Mouse (Mus musculus) right cerebral cortex, postnatal 4 days (tissue): ENCODE results near the gene Trap1.
"Not testable (repeated sequence)": the region's sequence is repeated elsewhere in the genome, so short reads cannot be mapped to it uniquely, and the experiment has no call there.

Experiments
- DNase-seq: peaks from one replicate; pipeline ENCODE4 v3.0.0-alpha.2; 2022

Trap1 gene

DNA sequence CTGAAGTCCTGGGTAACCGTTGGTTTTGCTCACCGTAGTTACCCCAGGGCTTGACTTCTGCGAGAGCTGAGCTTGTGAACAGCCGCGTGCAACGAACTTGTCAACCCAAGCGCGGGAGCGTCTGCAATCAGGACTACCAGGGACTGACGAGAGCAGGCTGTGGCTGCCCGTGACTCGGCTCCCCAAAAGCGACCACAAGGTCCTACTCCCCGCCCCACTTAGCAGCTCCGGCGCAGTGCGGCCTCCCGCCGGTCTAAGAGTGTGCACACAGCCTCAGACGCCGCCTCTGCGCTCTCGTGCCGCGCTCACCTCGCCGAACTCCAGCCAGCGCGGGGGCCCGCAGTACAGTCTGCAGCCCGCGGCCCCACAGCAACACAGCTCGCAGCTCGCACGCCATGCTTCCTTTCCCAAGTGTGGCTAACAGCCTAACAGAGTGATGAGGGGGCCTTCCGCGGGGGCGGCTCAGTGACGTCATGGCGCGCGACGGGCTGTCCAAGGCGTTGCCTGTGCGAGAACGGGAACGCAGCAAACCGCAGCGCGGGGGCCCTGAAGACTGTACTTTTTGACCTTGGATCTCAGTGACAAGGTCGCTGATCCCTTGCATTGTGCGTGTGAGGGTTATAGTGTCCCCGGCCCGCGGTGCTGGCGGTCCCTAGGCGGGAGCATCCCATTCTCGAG is at the start of gene Trap1:
Gene Trap1 (minus strand): TSS at position 444 of the 678 bp plus-strand sequence.
- peak; percentile 95 for DNase-seq

GRCm38 (mm10) chr16:4117072-4117471 is 39.4 kb upstream of the Trap1 start:
- DNase-seq, result peak; percentile 18

- DNase-seq, result no peak
Measured at GRCm38 (mm10) chr16:4100374-4100773, 22.7 kb upstream of the Trap1 start.

GRCm38 (mm10) chr16:4097521-4097920 is 19.9 kb upstream of the Trap1 start:
- DNase-seq, result no peak

DNA sequence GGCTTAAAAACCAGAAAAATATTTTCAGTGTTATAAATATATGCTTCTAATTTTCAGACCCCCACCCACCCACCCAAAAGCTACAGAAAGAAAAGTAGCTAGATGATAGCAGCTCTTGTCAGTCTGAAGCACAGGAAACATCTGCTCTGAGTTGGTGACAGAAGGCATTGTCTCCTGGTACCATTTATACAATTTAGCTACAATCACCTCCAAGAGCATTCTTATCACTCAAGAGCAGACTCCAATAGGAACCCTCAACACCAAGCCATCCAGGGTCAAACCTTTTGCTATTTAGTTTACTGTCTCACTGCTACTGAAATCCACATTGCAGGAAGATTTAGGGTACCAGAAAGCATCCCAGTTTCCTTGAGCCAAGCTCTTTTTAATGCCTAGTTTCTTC is 19.3 kb upstream of the Trap1 start:
- no peak for DNase-seq

DNA sequence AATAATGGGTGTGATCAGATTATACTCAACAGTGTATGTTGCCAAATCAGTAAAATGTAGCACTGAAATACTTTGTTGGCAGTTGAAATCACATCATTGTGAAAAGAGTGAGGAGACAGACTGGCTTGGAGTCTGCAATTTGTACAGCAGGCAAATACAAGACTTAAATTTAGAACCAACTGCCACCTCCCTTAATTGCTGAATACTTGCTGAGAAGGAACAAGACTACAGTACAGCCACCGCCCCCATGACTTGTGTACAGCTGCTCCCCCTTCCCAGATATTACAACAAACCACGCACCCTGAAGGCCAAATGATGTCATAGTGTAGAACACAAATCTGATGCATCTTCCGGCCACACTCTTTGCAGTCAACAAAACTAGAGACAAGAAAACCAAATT is 18.5 kb upstream of the Trap1 start:
- DNase-seq, result no peak

- no peak for DNase-seq
Measured at GRCm38 (mm10) chr16:4087214-4087913, 9.7 kb upstream of the Trap1 start.

DNA sequence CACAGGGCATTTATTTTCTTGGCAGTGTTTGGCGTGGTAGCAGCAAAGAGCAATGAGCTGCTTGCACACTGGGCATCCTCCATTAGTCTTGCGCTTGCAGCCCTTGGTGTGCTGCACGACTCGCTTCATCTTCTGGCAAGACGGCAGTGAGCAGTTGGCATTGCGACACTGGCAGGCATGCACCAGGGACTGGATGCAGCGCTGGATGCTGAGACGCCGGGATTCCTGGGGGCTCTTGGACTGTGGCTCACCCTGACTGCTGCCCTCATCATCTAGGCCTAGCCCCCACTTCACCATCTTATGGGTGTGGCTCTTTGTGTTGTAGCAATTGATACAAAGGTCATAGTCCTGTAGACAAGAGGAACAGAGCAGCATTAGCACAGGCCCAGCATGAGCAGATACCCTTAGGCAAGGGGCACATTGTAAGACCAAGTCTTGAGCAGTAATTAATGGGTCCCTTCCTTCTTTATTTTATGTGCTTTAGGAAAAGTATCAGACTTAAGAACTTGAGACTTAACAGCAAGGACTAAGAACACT is 8.3 kb upstream of the Trap1 start:
- DNase-seq, result no peak

DNA sequence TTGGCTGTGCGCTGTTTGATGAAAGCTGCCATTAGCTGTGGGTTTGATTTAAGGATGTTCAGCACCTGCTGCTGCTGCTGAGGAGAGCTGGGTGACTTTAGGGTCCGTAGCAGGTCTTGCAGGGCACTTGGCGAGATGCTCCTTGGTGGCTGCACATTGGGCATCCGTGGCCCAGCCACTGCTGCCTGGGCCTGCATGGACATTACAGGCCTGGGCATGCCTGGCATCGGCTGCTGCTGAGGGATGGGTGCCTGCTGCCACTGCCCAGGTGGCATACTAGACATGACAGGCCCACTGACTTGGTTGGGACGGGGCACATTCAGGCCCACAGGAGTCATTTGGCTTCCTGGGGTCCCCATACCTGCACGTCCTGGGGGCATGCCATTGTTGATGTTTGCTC is 7.4 kb upstream of the Trap1 start:
- no peak for DNase-seq

DNA sequence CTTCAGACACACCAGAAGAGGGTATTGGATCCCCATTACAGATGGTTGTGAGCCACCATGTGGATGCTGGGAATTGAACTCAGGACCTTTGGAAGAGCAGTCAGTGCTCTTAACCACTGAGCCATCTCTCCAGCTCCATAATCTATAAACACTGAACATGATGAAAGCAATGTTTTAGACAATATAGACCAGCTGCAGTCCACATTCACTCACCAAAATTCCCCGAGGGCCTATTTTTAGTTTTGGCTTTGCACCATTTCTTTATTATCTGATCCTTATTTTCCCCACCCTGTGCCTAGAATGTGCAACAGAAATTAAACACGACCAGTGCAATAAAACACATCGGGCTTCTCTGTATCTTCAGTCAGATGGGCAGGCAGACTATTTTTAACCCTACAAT is 2.8 kb upstream of the Trap1 start:
- DNase-seq, result not testable (repeated sequence)

- DNase-seq, result no peak
Measured at GRCm38 (mm10) chr16:4079656-4080055, 2.0 kb upstream of the Trap1 start.

DNA sequence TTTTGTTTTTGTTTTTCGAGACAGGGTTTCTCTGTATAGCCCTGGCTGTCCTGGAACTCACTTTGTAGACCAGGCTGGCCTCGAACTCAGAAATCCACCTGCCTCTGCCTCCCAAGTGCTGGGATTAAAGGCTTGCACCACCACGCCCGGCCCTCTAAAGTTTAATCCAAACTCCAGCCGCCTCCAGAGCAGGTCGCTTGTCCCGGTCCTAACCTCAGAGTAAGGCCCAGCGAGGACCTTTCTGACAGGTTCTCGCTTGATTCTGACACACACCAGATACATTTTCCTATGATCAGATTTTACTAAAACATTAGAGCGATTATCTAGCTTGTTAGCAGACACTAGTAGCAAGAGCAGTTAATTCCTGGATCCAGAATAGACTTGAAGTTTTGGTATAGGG is 675 bp upstream of the Trap1 start:
- not testable (repeated sequence) for DNase-seq

DNA sequence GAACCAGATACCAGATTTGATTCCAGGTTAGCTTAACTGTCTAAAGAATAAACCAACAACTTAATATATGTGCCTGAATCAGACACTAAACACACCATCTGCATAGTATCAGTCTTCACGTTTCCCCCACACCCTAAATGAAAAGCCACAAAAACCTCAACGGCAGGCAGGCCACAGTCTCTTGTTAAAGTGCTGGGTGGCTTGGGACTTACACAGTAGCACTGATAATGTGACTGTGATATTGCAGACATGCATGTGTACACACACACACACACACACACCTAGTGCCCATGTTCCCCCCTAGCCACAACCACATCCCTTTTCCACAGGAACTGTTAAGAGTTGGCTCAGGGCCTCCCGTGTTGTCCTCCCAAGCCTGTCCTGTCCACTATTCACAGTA is 2.8 kb downstream of the Trap1 start:
- no peak for DNase-seq

DNA sequence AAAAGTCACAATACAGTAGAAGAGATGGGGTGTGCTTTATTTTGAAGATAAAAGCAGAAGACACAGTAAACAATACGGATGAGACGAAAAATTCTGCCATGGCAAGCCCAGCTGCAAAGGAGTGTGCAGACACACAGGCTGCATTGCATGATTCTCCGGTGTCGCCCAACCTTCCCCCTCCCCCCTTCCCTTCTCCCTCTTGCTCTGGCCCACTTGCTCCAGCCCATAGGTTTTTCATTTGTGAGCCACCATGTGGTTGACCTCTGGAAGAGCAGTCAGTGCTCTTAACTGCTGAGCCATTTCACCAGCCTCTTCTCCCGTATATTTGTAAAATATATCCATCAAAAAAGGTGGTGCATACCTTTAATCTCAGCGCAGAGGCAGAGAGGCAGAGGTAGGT is 3.3 kb downstream of the Trap1 start:
- DNase-seq, result no peak

DNA sequence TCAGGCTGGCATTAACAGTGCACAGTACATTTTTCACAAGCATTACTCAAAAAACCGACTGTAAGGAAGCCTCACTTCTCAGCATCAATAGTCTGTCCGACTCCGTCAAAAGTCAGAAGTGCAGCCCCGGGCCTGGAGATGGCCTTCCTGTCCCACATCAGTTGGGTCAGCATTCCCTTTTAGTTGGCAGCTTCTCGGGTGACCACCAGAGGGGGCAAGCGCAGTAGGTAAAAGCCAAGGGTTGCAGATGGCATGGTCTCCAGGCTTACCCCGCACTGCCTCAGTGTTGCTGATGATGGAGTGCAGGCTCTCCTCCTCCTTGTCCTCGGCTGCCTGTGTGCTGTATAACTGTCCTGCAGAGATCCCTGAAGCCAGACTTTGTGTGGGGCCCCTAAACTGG is 9.0 kb downstream of the Trap1 start:
- DNase-seq, result peak; percentile 52

DNA sequence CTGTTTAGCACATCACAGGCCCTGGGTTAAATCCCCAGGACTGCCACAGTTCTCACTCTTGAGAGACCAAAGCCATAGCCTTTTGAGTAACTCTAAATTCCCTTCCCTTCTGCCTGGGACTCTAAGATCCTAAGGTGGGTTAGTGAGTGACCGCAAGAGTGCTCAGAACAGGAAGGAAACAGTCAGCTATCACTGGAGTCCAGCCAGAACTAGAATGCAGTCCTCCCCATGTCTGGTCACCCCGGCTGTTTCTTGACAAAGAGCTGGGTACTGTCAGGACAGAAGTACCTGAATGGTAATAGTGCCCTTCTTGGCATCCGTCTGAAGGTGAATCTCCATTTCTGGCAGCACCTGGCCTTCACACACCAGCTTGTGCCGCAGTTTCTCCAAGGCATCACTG is 12.7 kb downstream of the Trap1 start:
- no peak for DNase-seq

DNA sequence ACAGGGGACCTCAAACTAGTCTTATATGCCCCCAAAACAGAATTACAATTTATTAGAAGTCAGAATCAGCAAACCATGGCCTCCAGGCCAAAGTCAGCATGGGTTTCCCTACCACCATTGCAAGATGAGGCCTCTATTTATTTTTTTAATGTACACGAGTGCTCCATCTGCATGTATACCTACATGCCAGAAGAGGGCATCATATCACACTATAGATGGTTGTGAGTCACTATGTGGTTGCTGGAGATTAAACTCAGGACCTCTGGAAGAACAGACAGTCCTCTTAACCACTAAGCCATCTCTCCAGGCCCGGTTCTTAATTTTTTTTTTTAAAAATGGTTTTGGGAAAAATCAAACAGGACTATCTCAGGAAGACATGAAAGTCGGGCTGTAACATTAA is 23.8 kb downstream of the Trap1 start:
- no peak for DNase-seq

- no peak for DNase-seq
Measured at GRCm38 (mm10) chr16:4052601-4053000, 25.0 kb downstream of the Trap1 start.

DNA sequence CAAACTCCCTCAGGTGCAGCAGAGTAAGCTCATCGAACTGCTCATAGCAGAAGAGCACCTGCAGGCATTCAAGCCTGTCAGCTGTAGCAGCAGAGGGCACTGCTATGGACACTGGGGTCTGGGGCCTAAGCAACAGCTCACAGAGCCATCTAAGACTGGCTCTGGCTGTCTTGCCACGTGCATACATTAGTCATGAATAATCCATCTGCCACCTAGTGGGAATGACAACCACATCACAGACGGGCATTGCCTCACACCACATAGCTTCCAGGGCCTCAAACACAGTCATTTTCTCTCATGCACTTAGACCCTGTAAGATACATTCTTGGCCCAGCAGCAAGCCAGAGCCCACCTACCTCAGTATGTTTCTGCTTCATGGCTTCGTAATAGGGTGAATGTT is 32.1 kb downstream of the Trap1 start:
- DNase-seq, result no peak

- no peak for DNase-seq
Measured at GRCm38 (mm10) chr16:4044093-4044492, 33.5 kb downstream of the Trap1 start.

GRCm38 (mm10) chr16:4041646-4042045 is 36.0 kb downstream of the Trap1 start:
- no peak for DNase-seq

GRCm38 (mm10) chr16:4040206-4040605 is 37.4 kb downstream of the Trap1 start:
- DNase-seq, result no peak

- DNase-seq, result no peak
Measured at GRCm38 (mm10) chr16:4037690-4038089, 39.9 kb downstream of the Trap1 start.

DNA sequence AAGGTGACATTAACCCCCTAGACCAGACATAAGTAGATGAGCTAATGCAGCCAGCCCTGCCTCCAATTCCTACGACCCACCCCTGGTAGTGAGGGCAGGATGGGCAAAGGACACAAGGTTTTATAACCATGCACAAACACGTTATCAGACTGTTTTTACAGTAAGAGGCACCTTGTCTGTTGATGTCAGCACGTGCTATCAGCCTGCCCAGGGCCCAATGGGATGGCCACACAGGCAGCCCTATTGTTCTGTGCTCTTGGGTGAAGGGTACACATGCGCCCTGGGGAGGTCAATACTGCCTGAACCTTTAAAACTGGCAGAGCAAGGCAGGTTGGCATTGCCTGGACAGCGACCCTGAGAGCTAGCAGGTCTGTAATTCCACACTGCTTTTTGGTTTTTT is 40.8 kb downstream of the Trap1 start, which contains the start of gene Dnase1:
Gene Dnase1 (plus strand): TSS at position 136 of the 400 bp plus-strand sequence.
- no peak for DNase-seq
